14 mouse cellular contexts compared by ENCODE assay signal in the genomic region with DNA sequence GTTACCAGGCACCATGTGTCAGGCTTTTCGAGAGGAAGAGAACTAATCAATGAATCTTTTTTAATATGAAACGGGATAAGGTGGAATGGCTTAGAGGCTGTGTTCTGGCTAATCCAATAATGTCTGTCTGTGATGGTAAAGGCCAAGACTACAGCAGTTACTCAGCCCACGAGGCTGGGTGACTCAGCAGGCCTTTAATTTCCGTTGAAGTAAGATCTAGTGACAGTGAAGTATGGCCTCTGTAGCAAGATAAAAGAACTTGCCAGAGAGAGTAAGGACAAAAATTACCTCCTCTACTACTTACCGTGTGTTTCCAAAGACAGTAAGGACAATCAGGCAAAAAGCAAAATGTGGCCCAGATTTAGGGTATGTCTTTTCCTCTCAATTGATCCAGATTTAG.
"Had no signal": no experiment of that assay in that cellular context is flagged by ENCODE, and none has a peak within 500 bp of the region (broad histone marks: within the 10 kb centered on the region; RNA-seq: fewer than 3 reads in every experiment).

No protein-coding gene starts in this region.

- DNase-seq: kidney, postnatal 4 days; liver; lung, adult 18-20 months; retina, postnatal 1 day; right cerebral cortex, postnatal 25 days; thymus, postnatal 4 days had no signal

- H3K4me2 ChIP-seq: limb, embryonic 12.5 days; midbrain, embryonic 12.5 days; neural tube, embryonic 13.5 days had no signal

- H3K27me3 ChIP-seq: limb, embryonic 12.5 days; midbrain, embryonic 12.5 days; neural tube, embryonic 13.5 days had no signal

- H3K4me3 ChIP-seq: layer of hippocampus, adult 2 months; limb, embryonic 12.5 days; midbrain, embryonic 12.5 days; neural tube, embryonic 13.5 days had no signal

- H3K9ac ChIP-seq: limb, embryonic 12.5 days; liver, embryonic 14.5 days; midbrain, embryonic 12.5 days; neural tube, embryonic 13.5 days had no signal

- H3K4me1 ChIP-seq: limb, embryonic 12.5 days; midbrain, embryonic 12.5 days; neural tube, embryonic 13.5 days had no signal

- H3K9me3 ChIP-seq: limb, embryonic 12.5 days; midbrain, embryonic 12.5 days; neural tube, embryonic 13.5 days had no signal

- H3K36me3 ChIP-seq: limb, embryonic 12.5 days; midbrain, embryonic 12.5 days; neural tube, embryonic 13.5 days had no signal

- H3K27ac ChIP-seq: kidney, postnatal 0 days; layer of hippocampus, adult 2 months; limb, embryonic 12.5 days; liver, embryonic 14.5 days; midbrain, embryonic 12.5 days; neural tube, embryonic 13.5 days; stomach, postnatal 0 days had no signal

- ATAC-seq: midbrain, embryonic 16.5 days had no signal
